Mouse (Mus musculus): ENCODE results near the gene Gns. TPM values are rescaled to one million over a fixed set of nuclear protein-coding genes. Genes with fewer than 3 reads are reported as not detected.
A peak's percentile ranks its signal among the peaks of the same experiment; 100 is the strongest.

Gene Gns
- polyA plus RNA-seq, 1 experiment: 72.1 TPM

DNA sequence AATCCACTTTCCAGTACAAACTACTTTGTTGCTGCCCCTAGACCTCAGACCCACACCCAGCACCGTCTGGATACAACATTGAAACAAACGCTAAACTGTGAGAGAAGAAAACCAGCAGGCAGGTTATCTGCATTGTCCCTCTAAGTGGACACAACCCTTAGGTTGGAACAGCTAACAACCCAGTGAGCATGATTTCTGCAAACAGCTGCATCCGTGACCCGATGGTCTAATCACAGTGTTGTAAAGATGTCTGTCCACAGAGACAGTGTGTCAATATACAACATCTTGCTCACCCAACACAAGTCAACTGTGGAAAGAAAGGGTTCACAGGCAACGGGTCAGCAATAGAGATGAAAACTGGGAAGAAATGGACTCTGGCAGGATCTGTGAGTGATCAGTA is 15.6 kb upstream of the Gns start:
- DNase-seq: no peak
- Histone ChIP-seq H3K27me3 (ENCODE audit: control insufficient read depth, insufficient read depth, low read length) (peaks cover 18% of the 10 kb centered on the region), H3K36me3 (ENCODE audit: control insufficient read depth, insufficient read depth, low read length) (no peaks in the 10 kb centered on the region), H3K4me1 (replicated peaks; ENCODE audit: control insufficient read depth, insufficient read depth, low read length) (peaks cover 9% of the 10 kb centered on the region), H3K27ac (ENCODE audit: control insufficient read depth, insufficient read depth, low read length) (no peak overlapping the region), H3K4me3 (ENCODE audit: control insufficient read depth, insufficient read depth, low read length) (no peak overlapping the region)
- TF ChIP-seq CTCF (IDR thresholded peaks at IDR 0.05; ENCODE audit: borderline replicate concordance, control insufficient read depth, extremely low read depth, insufficient read depth, low read length, poor library complexity) (no peak), POLR2A (IDR thresholded peaks at IDR 0.05; ENCODE audit: control insufficient read depth, extremely low read depth, insufficient read depth, low read length, poor library complexity) (no peak)
- 82% methylated on average over 5 of the region's 5 CpGs for whole genome bisulfite sequencing

DNA sequence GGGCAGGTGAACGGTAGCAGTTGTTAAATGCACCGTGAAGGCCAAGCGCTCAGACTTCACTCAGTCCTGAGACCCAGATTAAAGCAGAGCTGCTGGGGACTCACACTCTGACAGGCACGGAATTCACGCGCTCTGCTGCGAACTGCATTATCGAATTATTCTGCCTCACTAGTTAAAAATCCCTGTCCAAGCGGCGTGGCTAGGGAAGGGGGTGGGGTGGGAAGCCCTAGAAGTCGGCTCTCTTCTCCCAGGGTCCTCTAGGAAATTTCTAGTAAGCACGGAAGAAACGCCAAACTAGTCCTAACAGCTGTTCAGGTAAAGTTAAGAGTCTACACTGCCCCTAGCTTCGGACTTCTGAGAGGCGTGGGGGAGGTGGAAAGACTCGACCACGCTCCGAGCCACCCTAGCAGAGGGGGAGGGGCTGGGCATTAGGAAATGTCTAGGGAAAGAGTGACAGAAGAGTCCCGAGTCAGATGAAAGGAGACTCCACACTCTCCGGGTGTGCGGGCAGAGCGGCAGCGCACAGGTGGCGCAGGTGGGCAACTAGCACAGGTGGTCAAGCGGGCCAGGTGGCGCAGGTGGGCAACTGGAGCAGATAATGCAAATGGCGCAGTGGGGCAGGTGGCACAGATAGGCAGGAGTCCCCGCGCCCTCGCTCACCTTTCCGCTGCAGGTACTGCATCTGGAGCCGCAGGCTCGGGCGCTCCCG is 14.4 kb upstream of the Gns start:
- no peak for DNase-seq
- Histone ChIP-seq H3K27me3 (ENCODE audit: control insufficient read depth, insufficient read depth, low read length) (peaks cover 18% of the 10 kb centered on the region), H3K27ac (ENCODE audit: control insufficient read depth, insufficient read depth, low read length) (no peak overlapping the region), H3K4me3 (ENCODE audit: control insufficient read depth, insufficient read depth, low read length) (peak overlapping the region; percentile 33), H3K36me3 (ENCODE audit: control insufficient read depth, insufficient read depth, low read length) (no peaks in the 10 kb centered on the region), H3K4me1 (replicated peaks; ENCODE audit: control insufficient read depth, insufficient read depth, low read length) (peaks cover 9% of the 10 kb centered on the region)
- TF ChIP-seq CTCF (IDR thresholded peaks at IDR 0.05; ENCODE audit: borderline replicate concordance, control insufficient read depth, extremely low read depth, insufficient read depth, low read length, poor library complexity): no peak
- no peak for TF ChIP-seq POLR2A (IDR thresholded peaks at IDR 0.05; ENCODE audit: control insufficient read depth, extremely low read depth, insufficient read depth, low read length, poor library complexity)
- WGBS: 13% methylated on average over 35 of the region's 35 CpGs

DNA sequence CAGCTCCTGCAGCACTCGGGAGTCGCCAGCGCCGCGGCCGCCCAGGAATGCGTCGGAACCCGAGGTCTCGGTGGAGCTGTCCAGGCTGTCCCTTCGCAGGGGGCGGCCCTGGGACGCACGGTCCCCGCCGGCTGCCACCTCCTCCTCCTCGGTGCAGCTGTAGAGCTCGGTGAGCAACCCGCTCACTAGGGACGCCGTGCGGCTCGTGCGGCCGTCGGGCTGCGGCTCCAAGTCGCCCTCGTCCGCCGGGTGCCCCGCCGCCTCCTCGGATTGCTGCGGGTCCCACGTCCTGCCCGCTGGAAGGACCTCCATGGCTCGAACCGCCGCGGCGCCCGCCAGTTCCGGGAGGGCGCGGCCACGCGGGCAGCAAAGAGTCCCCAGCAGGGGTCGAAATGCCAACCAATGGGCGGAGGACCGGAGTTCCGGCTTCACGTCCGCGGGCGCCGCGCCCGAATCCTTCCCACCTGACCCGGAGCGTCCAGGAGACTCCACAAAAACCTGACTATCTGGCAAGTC is 13.8 kb upstream of the Gns start, which contains the start of gene Tbc1d30:
Gene Tbc1d30, minus strand, starts transcription at position 213 of the 516 bp plus-strand sequence.
- TF ChIP-seq POLR2A (IDR thresholded peaks at IDR 0.05; ENCODE audit: control insufficient read depth, extremely low read depth, insufficient read depth, low read length, poor library complexity) (no peak), CTCF (IDR thresholded peaks at IDR 0.05; ENCODE audit: borderline replicate concordance, control insufficient read depth, extremely low read depth, insufficient read depth, low read length, poor library complexity) (no peak)
- H3K4me3 ChIP-seq (ENCODE audit: control insufficient read depth, insufficient read depth, low read length): peak within 1 kb of the TSS; percentile 33
- peaks cover 9% of the 10 kb centered on the region for H3K4me1 ChIP-seq (replicated peaks; ENCODE audit: control insufficient read depth, insufficient read depth, low read length)
- WGBS: under 1% methylated on average over 61 of the region's 61 CpGs
- DNase-seq: peak; percentile 19
- H3K36me3 ChIP-seq (ENCODE audit: control insufficient read depth, insufficient read depth, low read length): no peaks in the 10 kb centered on the region
- H3K27me3 ChIP-seq (ENCODE audit: control insufficient read depth, insufficient read depth, low read length): peaks cover 18% of the 10 kb centered on the region
- no peak within 1 kb of the TSS for H3K27ac ChIP-seq (ENCODE audit: control insufficient read depth, insufficient read depth, low read length)

DNA sequence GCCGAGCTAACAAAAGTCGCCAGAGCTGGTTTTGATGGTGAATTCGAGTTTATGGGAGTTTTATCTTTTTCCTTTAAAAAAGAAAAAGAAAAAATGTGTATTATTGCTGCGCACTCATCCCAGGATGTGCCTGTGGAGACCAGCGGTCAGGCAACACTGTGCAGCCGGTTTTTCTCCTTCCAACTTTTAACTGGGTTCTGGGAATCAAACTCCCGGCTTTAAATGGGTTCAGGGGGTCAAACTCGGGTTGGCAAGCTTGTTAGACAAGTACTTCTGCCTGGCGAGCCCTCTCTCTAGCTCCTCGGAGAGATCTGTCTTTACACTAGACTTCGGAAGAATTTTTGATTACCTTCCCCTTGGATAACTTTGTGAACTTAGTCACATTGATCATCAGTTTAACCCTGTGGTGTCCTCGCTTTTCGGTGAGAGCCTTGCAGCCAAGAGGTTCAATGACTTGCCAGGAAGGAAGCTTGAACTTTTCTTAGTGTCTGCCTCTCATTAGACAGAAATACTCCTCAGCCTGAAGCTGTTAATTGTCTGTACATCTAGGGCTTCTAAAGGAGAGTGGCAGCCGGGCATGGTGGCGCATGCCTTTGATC is 13.1 kb upstream of the Gns start:
- no peak overlapping the region for H3K27ac ChIP-seq (ENCODE audit: control insufficient read depth, insufficient read depth, low read length)
- no peak for DNase-seq

DNA sequence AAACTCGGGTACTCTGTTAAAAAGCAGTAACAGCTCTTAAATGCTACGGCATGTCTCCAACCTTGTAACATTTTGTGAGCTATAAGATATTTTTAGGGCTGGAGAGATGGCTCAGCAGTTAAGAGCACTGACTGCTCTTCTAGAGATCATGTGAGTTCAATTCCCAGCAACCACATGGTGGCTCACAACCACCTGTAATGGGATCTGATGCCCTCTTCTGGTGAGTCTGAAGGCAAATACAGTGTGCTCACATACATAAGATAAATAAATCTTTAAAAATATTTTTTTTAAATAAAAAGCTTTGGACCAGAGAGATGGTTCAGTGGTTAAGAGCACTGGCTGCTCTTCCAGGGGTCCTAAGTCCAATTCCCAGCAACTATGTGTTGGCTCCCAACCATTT is 4.5 kb upstream of the Gns start:
- DNase-seq: no peak
- 96% methylated on average over 2 of the region's 2 CpGs for WGBS
- Histone ChIP-seq H3K4me3 (ENCODE audit: control insufficient read depth, insufficient read depth, low read length) (no peak overlapping the region), H3K27ac (ENCODE audit: control insufficient read depth, insufficient read depth, low read length) (no peak overlapping the region), H3K36me3 (ENCODE audit: control insufficient read depth, insufficient read depth, low read length) (no peaks in the 10 kb centered on the region), H3K27me3 (ENCODE audit: control insufficient read depth, insufficient read depth, low read length) (no peaks in the 10 kb centered on the region), H3K4me1 (replicated peaks; ENCODE audit: control insufficient read depth, insufficient read depth, low read length) (peaks cover 5% of the 10 kb centered on the region)
- no peak for TF ChIP-seq POLR2A (IDR thresholded peaks at IDR 0.05; ENCODE audit: control insufficient read depth, extremely low read depth, insufficient read depth, low read length, poor library complexity)
- no peak for TF ChIP-seq CTCF (IDR thresholded peaks at IDR 0.05; ENCODE audit: borderline replicate concordance, control insufficient read depth, extremely low read depth, insufficient read depth, low read length, poor library complexity)

More for the DNA sequence above, 13.1 kb upstream of the Gns start:
- 48% methylated on average over 15 of the region's 15 CpGs for WGBS
- no peak for TF ChIP-seq POLR2A (IDR thresholded peaks at IDR 0.05; ENCODE audit: control insufficient read depth, extremely low read depth, insufficient read depth, low read length, poor library complexity)
- no peak for TF ChIP-seq CTCF (IDR thresholded peaks at IDR 0.05; ENCODE audit: borderline replicate concordance, control insufficient read depth, extremely low read depth, insufficient read depth, low read length, poor library complexity)
- no peak overlapping the region for H3K4me3 ChIP-seq (ENCODE audit: control insufficient read depth, insufficient read depth, low read length)
- H3K36me3 ChIP-seq (ENCODE audit: control insufficient read depth, insufficient read depth, low read length): no peaks in the 10 kb centered on the region
- H3K27me3 ChIP-seq (ENCODE audit: control insufficient read depth, insufficient read depth, low read length): peaks cover 18% of the 10 kb centered on the region
- H3K4me1 ChIP-seq (replicated peaks; ENCODE audit: control insufficient read depth, insufficient read depth, low read length): peaks cover 9% of the 10 kb centered on the region

DNA sequence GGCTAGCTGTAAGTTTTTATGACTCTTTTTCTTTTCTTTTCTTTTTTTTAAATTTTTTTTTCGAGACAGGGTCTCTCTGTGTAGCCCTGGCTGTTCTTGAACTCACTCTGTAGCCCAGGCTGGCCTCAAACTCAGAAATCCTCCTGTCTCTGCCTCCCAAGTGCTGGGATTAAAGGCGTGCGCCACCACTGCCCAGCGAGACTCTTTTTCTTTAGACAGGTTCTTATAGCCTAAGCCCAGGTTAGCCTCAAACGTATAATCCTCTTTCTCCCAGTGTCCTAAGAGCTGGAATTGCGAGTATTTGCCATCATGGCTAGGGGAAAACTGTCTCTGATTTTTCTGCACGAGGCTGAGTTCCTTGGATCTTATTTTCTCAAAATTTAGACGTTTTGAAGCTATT is 1.7 kb upstream of the Gns start:
- peaks cover 12% of the 10 kb centered on the region for H3K4me1 ChIP-seq (replicated peaks; ENCODE audit: control insufficient read depth, insufficient read depth, low read length)
- no peaks in the 10 kb centered on the region for H3K27me3 ChIP-seq (ENCODE audit: control insufficient read depth, insufficient read depth, low read length)
- 90% methylated on average over 8 of the region's 8 CpGs for WGBS
- no peak for DNase-seq
- H3K4me3 ChIP-seq (ENCODE audit: control insufficient read depth, insufficient read depth, low read length): no peak overlapping the region
- H3K27ac ChIP-seq (ENCODE audit: control insufficient read depth, insufficient read depth, low read length): no peak overlapping the region
- no peaks in the 10 kb centered on the region for H3K36me3 ChIP-seq (ENCODE audit: control insufficient read depth, insufficient read depth, low read length)
- TF ChIP-seq CTCF (IDR thresholded peaks at IDR 0.05; ENCODE audit: borderline replicate concordance, control insufficient read depth, extremely low read depth, insufficient read depth, low read length, poor library complexity) (no peak), POLR2A (IDR thresholded peaks at IDR 0.05; ENCODE audit: control insufficient read depth, extremely low read depth, insufficient read depth, low read length, poor library complexity) (no peak)
